Mouse (Mus musculus) testis, adult 2 months (tissue): ENCODE results near the gene Alg14.

Experiments
- CTCF ChIP-seq: fragments of 200-500 bp; IDR thresholded peaks from 2 replicates; pipeline ENCODE4 v1.5.1; 2012; ENCODE audit warnings: low read depth, mild to moderate bottlenecking, inconsistent platforms, low read length, moderate library complexity; ENCODE audit not compliant: control insufficient read depth, insufficient read depth, insufficient replicate concordance
- POLR2A ChIP-seq: fragments of 200-500 bp; IDR thresholded peaks from 2 replicates; pipeline ENCODE4 v1.6.1; 2012; ENCODE audit warnings: low read depth, mild to moderate bottlenecking, inconsistent platforms, low read length, moderate library complexity; ENCODE audit not compliant: control insufficient read depth

DNA sequence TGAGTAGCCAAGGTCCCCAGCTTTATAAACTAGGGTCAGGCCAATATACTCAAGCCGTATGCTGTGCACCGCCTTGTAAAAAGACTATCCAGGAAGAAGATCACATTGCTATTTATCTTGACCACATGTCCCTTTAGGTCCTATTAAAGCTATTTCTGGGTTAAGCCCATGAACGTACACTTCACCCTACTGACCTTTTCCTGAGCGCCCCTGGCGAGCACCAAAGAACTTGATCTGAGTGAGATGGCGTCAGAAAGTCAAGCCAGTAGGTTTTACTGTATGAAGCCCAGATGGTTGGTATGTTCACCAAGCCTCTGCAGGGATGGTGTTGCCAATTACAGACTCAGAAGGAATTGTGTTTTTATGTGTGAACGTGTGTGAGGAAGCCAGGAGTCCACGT is 35.4 kb upstream of the Alg14 start:
- no peak for TF ChIP-seq POLR2A
- TF ChIP-seq CTCF, result no peak
